Mouse (Mus musculus): ENCODE measurements at regions not wholly inside any gene's neighbourhood (a gene's known extent, or its start where the extent isn't known, plus 50 kb on each side); places are given as distances from the start of the nearest gene placed in this dataset.
A peak's percentile ranks its signal among the peaks of the same experiment; 100 is the strongest.

- no peak for DNase-seq
Measured at GRCm38 (mm10) chr4:52265196-52265595, 173.8 kb upstream of the Smc2 start.

GRCm38 (mm10) chr4:52282458-52282857, 156.6 kb upstream of the Smc2 start:
- no peak for DNase-seq

- no peak for DNase-seq
Measured at GRCm38 (mm10) chr4:52284909-52285308, 154.1 kb upstream of the Smc2 start.

DNA sequence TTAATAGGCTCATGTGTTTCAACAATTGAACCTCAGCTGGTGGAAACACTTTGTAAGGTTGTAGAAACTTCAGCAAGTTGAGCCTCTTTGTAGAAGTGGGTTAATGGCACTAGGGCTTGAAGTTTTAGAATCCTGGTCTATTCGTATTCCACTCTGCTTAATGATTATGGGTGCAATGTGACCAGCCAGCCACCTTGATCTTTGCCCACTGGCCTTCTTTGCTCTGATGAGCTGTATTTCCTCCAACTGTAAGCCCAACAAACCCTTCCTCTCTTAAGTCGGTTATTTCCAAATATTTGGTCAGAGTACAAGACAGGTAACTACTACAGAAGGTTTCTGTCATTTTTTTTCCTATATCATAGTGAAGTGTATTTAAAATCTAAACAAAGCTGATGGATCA, 145.4 kb upstream of the Smc2 start:
- DNase-seq, result no peak

DNA sequence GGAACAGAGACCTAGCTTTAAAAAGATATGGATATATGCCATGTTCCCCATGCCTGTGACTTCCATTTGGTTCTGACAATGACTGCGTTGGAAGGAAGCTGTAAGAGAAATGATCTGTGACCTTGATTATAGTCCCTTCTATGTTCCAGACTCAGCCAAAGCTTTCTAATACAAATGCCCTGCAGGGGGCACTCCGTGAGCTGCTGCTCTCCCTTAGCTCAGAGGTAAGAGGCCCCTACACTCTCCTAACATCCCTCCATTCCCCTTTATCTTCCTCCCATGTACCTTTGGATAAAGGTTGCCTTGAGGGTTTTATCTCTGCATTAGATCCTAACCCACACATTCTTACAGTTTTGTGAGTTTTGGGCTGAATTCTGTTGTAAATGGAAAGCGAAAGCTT, 139.8 kb upstream of the Smc2 start:
- DNase-seq, result peak; percentile 5

GRCm38 (mm10) chr4:52301653-52302052, 137.4 kb upstream of the Smc2 start:
- DNase-seq, result peak; percentile 49

DNA sequence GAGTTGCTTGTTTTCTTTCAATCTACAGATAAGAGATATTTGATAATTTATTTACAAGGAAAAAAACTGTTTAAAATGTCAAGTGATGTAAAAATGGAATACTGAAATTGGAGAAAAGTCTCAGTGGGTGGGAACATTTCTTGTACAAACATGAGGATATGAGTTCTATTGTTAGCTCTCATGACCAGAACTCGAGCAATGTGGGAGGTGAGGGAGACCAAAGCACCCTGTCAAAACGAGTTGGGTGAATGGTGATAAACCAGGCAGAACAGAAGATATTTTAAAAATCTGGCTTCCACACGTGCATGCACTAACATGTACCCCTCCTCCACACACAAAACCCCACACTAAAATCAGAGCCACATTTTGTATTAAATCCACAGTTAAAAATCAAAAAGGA, 114.7 kb upstream of the Smc2 start:
- DNase-seq, result no peak

GRCm38 (mm10) chr4:52331361-52331951, 107.6 kb upstream of the Smc2 start:
- no peak for DNase-seq

GRCm38 (mm10) chr4:52336365-52337017, 102.6 kb upstream of the Smc2 start:
- DNase-seq, result no peak

GRCm38 (mm10) chr4:52341245-52341644, 97.8 kb upstream of the Smc2 start:
- no peak for DNase-seq

DNA sequence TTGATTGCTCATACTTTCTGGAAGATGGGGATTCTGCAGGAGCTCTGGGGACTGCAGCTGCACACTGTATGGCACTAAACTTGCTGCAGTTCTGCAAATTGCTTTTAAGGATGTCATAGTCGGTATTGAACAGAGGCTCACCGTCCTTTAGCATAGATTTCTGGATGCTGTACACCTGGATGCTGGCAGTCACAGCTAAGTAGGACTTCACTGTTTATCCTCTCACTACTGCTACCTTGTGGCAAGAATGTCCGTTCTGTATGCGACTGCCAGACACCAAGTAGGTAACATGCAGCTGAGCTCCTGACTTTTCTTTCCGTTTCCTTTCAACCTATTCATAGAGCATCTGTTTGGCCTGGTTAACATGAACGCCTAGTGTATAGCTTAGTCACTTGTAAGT, 77.3 kb upstream of the Smc2 start:
- peak; percentile 7 for DNase-seq

GRCm38 (mm10) chr4:52365866-52366265, 73.2 kb upstream of the Smc2 start:
- no peak for DNase-seq

DNA sequence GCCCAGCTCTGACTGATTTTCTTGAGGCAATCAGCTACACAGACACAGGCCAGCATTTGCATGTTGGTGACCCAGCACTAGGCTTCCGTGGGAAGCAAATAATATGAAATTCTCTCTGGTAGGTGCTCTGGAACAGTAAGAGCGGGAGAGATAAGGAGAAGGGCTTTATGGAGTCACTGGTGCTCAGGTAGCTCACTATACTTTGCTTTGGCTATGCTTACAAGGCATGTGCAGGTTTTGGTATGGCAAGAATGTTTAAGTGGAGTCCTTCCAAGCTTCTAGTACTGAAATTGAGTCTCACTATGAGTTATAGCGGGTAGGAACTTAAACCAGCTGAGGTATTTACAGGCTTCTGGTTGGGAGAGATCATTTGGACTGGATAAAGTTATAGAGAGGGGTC, 70.5 kb upstream of the Smc2 start:
- DNase-seq, result no peak
